Mouse (Mus musculus): ENCODE results near the gene Clcf1.

Gene Clcf1

DNA sequence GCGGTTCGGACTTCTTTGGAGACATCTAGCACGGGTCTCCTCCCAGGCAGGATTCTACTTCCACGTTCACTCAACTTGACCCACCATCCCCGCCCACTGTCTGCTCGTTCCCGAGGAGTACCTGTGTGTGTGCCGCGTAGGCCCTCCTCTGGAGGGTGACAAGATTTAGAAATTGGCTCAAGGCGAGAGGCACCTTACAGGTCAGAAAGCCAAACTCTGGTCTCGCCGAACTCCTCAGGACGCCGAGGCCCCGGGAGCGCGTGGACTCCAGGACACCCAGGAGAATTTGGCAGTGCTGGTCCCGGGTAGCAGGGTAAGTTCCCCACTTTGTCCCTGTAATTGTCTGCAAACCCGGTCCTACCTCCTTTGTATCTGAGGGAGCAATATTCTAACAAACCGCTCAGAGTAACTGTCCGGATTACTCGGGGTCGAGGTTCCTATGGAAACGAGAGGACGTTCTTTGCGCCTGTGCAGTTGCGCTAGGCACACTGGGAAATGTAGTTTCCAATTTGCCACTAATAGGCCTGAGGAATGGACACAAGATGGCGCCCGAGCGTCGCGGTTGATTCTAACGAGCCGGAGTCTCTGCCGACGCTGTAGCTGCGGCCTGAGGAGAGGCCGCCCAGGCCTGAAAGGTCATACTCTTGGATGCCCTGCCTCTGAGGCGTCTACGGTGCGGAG, 43.3 kb downstream of the Clcf1 start:
- DNase-seq, result peak; percentile 91

DNA sequence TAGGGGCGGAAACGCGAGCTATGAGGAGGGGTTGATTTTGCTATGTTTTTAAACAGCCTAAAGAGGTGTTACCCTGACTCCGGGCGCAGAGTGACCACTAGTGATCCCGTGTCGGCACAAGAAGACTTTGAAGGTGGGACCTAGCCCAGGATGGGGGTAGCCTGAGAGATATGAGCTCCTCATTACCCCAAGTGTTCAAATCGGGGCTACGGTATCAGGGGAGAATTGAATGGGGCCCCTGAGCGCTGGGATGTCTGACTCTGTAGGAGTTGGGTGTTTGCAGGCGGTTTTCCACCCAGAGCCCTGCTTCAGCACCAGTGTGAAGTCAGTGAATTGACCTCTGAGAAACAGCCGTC, 43.8 kb downstream of the Clcf1 start:
- DNase-seq, result no peak

DNA sequence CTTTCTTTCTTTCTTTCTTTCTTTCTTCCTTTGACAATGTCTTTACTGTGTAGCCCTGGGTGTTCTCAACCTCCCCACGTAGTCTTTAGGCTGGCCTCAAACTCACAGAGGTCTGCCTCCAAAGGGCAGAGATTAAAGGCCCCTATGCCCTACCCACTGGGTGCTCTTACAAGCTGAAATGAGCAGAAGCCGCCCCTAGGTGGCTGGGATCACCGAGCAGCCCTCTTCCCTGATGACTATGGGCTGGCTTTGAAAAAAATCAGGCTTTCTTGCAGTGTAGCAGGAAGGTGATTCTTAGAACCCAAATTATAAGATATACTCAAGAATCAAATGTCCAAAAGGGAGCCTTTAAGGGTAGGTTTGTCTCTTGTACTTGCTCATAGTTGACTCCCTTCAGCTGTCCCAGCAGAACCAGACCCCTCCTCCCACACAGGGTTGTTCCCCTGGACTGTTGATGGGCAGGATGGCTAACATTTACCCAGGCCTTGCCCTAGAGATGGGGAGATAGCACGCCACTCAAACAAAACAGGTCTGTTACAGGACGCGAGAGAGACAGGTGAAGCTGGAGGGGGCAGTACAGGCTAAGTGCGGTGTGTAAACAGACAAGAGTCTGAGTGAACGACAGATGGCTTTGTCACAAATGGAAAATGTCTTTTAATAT, 47.1 kb downstream of the Clcf1 start:
- DNase-seq, result no peak

- no peak for DNase-seq
These were observed 48.7 kb downstream of the Clcf1 start for GRCm38 (mm10) chr19:4262756-4263155.

DNA sequence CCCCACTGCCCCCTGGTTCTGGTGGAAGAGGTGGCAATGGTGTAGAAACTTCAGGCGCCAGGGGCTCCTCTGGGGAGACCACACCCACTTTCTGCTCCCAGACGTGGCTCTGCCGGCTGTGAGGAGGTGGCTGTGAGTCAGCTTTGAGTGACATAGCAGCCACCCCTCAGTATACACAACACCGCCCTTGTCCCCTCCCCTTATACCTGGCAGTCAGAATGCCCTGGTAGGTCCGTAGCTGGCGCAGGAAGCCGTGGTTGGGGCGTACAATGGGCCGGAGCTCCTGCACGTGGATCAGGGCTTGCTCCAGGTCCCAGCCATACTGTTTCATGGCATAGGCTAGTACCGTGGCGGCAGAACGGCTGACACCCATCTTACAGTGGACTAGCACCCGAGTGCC, 49.7 kb downstream of the Clcf1 start:
- DNase-seq, result no peak

DNA sequence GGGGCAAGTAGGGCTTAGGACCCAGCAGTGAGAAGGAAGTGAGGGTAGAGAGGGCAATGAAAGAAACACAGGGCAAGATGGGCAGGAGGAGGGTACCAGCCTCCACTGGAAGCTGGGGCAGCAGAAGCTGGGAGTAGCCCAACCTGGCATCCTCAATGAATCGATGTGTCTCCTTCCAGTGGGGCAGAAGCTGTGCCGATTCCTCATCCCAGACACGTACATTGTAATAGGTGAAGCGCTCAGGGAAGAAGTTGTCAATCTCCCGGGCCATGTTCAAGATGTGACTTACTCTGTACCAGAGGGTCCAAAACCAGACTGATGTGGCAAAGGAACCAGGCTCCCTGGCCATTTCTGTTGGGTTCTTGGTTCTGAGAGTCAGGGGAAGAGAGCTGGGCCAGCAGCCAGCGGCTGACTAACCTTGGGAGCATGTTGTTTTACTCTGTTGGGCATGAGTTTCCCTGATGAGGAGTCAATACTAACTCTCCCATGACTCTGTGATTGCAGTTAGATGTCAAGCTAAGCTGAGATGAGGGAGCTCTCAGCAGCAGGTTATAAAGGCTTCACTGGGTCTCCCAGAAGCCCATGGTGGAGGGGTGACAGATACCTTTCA, 50.2 kb downstream of the Clcf1 start:
- DNase-seq, result no peak

- DNase-seq, result no peak
These were observed 51.9 kb downstream of the Clcf1 start for GRCm38 (mm10) chr19:4265956-4266355.

GRCm38 (mm10) chr19:4268566-4269361, 54.7 kb downstream of the Clcf1 start, which contains the start of gene Ssh3:
Gene Ssh3 (minus strand): TSS chr19:4269180.
- peak; percentile 94 for DNase-seq

DNA sequence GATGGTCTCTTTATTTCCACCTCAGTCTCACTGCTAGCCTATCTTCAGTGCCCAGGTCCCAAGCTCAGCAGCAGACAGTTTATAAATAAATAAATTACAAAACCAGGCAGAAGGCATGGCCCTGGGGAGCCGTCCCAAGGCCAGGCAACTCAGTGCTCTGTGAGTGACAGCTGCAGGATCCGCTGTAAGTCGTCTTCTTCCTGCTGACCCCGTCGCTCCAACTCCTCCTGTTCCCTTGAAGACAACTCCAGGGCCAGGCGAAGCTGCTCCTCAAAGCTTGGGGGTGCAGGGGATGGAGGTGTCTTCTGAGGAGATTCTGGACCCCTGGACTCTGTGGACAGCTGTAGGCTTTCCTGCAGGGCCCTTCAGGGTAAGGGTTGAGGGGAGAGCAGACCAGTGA, 56.1 kb downstream of the Clcf1 start:
- DNase-seq, result no peak

GRCm38 (mm10) chr19:4270972-4271371, 56.9 kb downstream of the Clcf1 start:
- DNase-seq, result no peak
